Mouse (Mus musculus) forebrain, postnatal 0 days (tissue): Measurements from ENCODE around the gene Pithd1. TPM values are rescaled to one million over a fixed set of nuclear protein-coding genes. Genes with fewer than 3 reads are reported as not detected.
A peak's percentile ranks its signal among the peaks of the same experiment; 100 is the strongest.
"Not testable (repeated sequence)": the region's sequence is repeated elsewhere in the genome, so short reads cannot be mapped to it uniquely, and the experiment has no call there.

Source experiments
- ATAC-seq: fragments of 200-750 bp; cut with Nextera tagmentation; 2 replicates; pipeline ENCODE4 v1.8.0; 2017; ENCODE audit warnings: mild to moderate bottlenecking, moderate library complexity
- DNase-seq: peaks from one replicate; pipeline ENCODE4 v3.0.0-alpha.2; 2015
- H3K27ac ChIP-seq: fragments of 300-500 bp; sonication (generic); 2 replicates; pipeline ENCODE4 v1.5.1; 2014; ENCODE audit warnings: low read depth, mild to moderate bottlenecking, antibody characterized with exemption, low read length, moderate library complexity, mixed read lengths
- H3K27me3 ChIP-seq: fragments of 300-500 bp; sonication (generic); 2 replicates; pipeline ENCODE4 v1.6.1; 2014; ENCODE audit warnings: mild to moderate bottlenecking, low read length, mixed read lengths; ENCODE audit not compliant: insufficient read depth
- H3K36me3 ChIP-seq: fragments of 300-500 bp; sonication (generic); 2 replicates; pipeline ENCODE4 v1.6.1; 2014; ENCODE audit warnings: mild to moderate bottlenecking, moderate library complexity; ENCODE audit not compliant: insufficient read depth
- H3K4me1 ChIP-seq: fragments of 300-500 bp; sonication (generic); 2 replicates; pipeline ENCODE4 v1.6.1; 2014; ENCODE audit warnings: antibody characterized with exemption; ENCODE audit not compliant: insufficient read depth
- H3K4me2 ChIP-seq: fragments of 300-500 bp; sonication (generic); 2 replicates; pipeline ENCODE4 v1.6.1; 2014; ENCODE audit warnings: low read depth, mild to moderate bottlenecking, moderate library complexity
- H3K4me3 ChIP-seq: fragments of 300-500 bp; sonication (generic); 2 replicates; pipeline ENCODE4 v1.5.1; 2014; ENCODE audit warnings: low read depth, low read length, mixed read lengths
- H3K9ac ChIP-seq: fragments of 300-500 bp; sonication (generic); 2 replicates; pipeline ENCODE4 v1.6.1; 2014; ENCODE audit warnings: mild to moderate bottlenecking
- H3K9me3 ChIP-seq: fragments of 300-500 bp; sonication (generic); 2 replicates; pipeline ENCODE4 v1.6.1; 2016; ENCODE audit warnings: low read length
- CTCF ChIP-seq: sonication (generic); IDR thresholded peaks from 2 replicates; pipeline ENCODE4 v1.5.1; 2016; ENCODE audit warnings: antibody characterized with exemption, control low read depth, low read depth
- WGBS: fragments of 180-500 bp; shearing (Covaris S2); extraction: QIAGEN DNeasy Blood & Tissue Kit; methylation state at CpG from one replicate; pipeline ENCODE4 v1.1.7; 2014; 5-methylcytosine and 5-hydroxymethylcytosine counted together
- polyA plus RNA-seq: library from polyadenylated mRNA; unstranded; fragments of >200 nt; fragmentation: Nextera tagmentation; extraction: Ambion mirVana; gene quantifications from 2 replicates; pipeline ENCODE4 v1.2.1, GENCODE M21; 2015
- total RNA-seq: library from RNA; depleted of rRNA; stranded (reverse); fragments of >200 nt; gene quantifications from 2 replicates; pipeline ENCODE4 v1.2.3, GENCODE M21; 2014

Gene Pithd1
- total and polyA plus RNA-seq, 2 experiments from 2014 or later, result 62.8 to 93.3 TPM

- TF ChIP-seq CTCF, result no peak
- peak overlapping the region; percentile 95 for H3K4me2 ChIP-seq
- 6% methylated on average over 23 of the region's 23 CpGs for WGBS
- H3K9ac ChIP-seq, result peak overlapping the region; percentile 91
- H3K4me3 ChIP-seq, result peak overlapping the region; percentile 86
- H3K27ac ChIP-seq, result peak overlapping the region; percentile 81
- H3K27me3 ChIP-seq, result no peaks in the 10 kb centered on the region
- peak; percentile 17 for DNase-seq
- peaks cover 12% of the 10 kb centered on the region; the same call in 1 of the 2 replicates for H3K4me1 ChIP-seq
- no peaks in the 10 kb centered on the region for H3K9me3 ChIP-seq
- peaks cover 8% of the 10 kb centered on the region; the same call in 1 of the 2 replicates for H3K36me3 ChIP-seq
- ATAC-seq, result no peak
Observed at GRCm38 (mm10) chr4:135986301-135986942, 642 bp downstream of the Pithd1 start.

DNA sequence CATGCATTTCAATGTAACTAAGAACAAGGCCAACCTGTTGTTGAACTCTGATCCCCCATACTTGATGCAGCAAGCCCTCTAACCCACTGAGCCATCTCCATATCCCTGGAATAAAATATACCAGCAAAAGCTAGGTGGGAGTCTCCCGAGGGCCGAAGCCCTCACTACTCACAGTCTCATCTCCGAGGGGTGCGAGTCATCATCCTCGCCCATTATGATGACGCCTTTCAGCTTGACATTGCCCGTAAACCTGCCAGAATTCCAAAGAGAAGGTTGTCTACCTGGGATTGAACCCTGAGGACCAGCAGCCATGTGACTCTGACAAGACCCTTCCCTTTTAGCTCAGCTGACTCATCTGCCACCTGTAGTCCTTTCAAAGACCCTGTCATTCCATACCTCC, 1.3 kb downstream of the Pithd1 start:
- Histone ChIP-seq H3K4me2 (peak overlapping the region; percentile 95), H3K4me1 (peaks cover 12% of the 10 kb centered on the region; the same call in 1 of the 2 replicates), H3K9me3 (no peaks in the 10 kb centered on the region), H3K9ac (0 out of 2 replicates have a peak overlapping the region, but pooled peaks have one; percentile 91), H3K27ac (no peak overlapping the region), H3K4me3 (peak overlapping the region; percentile 86), H3K27me3 (no peaks in the 10 kb centered on the region), H3K36me3 (peaks cover 8% of the 10 kb centered on the region; the same call in 1 of the 2 replicates)
- ATAC-seq (no peak), DNase-seq (no peak)
- WGBS, result 91% methylated on average over 7 of the region's 7 CpGs
- no peak for TF ChIP-seq CTCF

DNA sequence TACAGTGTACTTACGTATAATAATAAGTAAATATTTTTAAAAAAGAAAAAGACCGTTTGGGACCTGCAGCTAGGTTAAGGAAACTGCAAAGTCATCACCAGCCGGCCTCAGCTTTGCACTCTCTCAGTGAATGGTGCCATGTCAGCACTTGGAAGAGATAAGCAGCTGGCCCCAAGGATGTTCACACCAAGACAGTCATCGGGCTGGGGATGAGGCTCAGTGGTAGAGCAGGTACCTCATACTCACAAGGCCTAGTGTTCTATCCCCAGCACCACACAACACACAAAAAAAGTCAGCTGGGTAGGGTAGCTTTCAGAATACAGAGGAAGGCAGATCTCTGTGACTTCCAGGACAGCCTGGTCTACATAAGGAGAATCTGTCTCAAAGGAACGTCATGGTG, 1.9 kb downstream of the Pithd1 start:
- WGBS, result 97% methylated on average over 5 of the region's 5 CpGs
- no peaks in the 10 kb centered on the region for H3K9me3 ChIP-seq
- peaks cover 12% of the 10 kb centered on the region; the same call in 1 of the 2 replicates for H3K4me1 ChIP-seq
- peaks cover 8% of the 10 kb centered on the region; the same call in 1 of the 2 replicates for H3K36me3 ChIP-seq
- H3K4me2 ChIP-seq, result no peak overlapping the region
- H3K27me3 ChIP-seq, result no peaks in the 10 kb centered on the region
- ATAC-seq (no peak), DNase-seq (no peak)
- TF ChIP-seq CTCF, result no peak
- no peak overlapping the region for H3K9ac ChIP-seq
- no peak overlapping the region for H3K27ac ChIP-seq
- H3K4me3 ChIP-seq, result no peak overlapping the region

GRCm38 (mm10) chr4:135984556-135984955, 2.5 kb downstream of the Pithd1 start:
- DNase-seq (no peak), ATAC-seq (no peak)
- Histone ChIP-seq H3K4me3 (no peak overlapping the region), H3K36me3 (peaks cover 8% of the 10 kb centered on the region; the same call in 1 of the 2 replicates), H3K27ac (no peak overlapping the region), H3K4me2 (no peak overlapping the region), H3K27me3 (no peaks in the 10 kb centered on the region), H3K9ac (no peak overlapping the region), H3K9me3 (no peaks in the 10 kb centered on the region), H3K4me1 (peaks cover 12% of the 10 kb centered on the region; the same call in 1 of the 2 replicates)
- no peak for TF ChIP-seq CTCF
- 89% methylated on average over 5 of the region's 5 CpGs for WGBS

DNA sequence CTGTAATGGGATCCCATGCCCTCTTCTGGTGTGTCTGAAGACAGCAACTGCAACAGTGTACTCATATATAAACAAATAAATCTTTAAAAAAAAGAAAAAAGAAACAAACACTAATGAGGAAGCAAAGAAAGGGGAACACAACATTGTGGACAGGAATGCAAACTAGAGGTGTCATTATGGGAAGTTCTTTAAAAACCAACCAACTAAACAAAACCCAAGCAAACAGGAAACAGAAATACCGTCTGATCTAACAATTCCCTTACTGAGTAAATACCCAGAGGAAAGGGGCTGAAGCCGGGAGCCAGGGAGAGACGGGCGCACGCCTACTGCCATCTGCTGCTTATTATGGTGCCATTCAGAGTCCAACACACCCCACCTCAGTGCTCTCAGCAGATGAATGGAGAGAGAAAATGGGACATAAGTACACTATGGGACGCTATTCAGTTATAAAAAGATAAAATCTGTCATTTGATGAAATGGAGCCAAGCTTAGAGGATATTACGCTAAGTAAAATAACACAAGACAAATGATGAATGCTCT, 5.5 kb downstream of the Pithd1 start:
- no peak overlapping the region for H3K27ac ChIP-seq

GRCm38 (mm10) chr4:135980223-135980622, 6.8 kb downstream of the Pithd1 start:
- H3K4me1 ChIP-seq, H3K27ac ChIP-seq, H3K9me3 ChIP-seq, H3K4me2 ChIP-seq, H3K9ac ChIP-seq, ATAC-seq, H3K4me3 ChIP-seq, H3K27me3 ChIP-seq, DNase-seq: not testable (repeated sequence)
- H3K36me3 ChIP-seq, result peaks cover 32% of the 10 kb centered on the region
- over 99% methylated on average over 5 of the region's 5 CpGs for WGBS

More for the DNA sequence above, 5.5 kb downstream of the Pithd1 start:
- no peak for TF ChIP-seq CTCF
- peaks cover 21% of the 10 kb centered on the region for H3K36me3 ChIP-seq
- H3K9ac ChIP-seq, result no peak overlapping the region
- peak; percentile 20 for DNase-seq
- no peak overlapping the region for H3K4me2 ChIP-seq
- H3K27me3 ChIP-seq, result no peaks in the 10 kb centered on the region
- ATAC-seq, result peak; percentile 65
- 50% methylated on average over 7 of the region's 7 CpGs for WGBS
- H3K4me3 ChIP-seq, result no peak overlapping the region
- H3K4me1 ChIP-seq, result peaks cover 8% of the 10 kb centered on the region; the same call in 1 of the 2 replicates
- H3K9me3 ChIP-seq, result no peaks in the 10 kb centered on the region

DNA sequence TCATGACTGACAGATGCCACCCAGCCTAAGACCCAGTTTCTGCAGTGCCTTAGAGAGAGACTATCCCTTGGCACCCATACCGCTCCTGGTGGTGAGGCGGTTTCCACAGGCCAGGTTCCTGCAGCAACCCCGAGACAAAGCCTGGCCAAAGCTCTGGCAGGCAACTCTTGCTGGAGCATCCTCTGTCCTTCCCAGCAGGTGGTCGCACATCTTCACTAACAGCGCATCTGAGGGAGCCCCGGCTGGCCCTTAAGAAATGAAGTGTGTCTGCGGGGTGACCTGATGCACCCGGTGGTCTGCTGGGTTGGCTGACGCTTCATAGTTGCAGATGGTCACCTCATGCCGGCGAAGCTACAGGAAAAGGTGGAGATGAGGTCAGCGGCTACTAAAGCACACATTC, 10.9 kb downstream of the Pithd1 start:
- ATAC-seq, result no peak

More for the DNA sequence above, 10.9 kb downstream of the Pithd1 start:
- Histone ChIP-seq H3K27me3 (no peaks in the 10 kb centered on the region), H3K9me3 (no peaks in the 10 kb centered on the region), H3K4me3 (no peak overlapping the region), H3K9ac (no peak overlapping the region), H3K27ac (no peak overlapping the region), H3K36me3 (peaks cover 31% of the 10 kb centered on the region), H3K4me1 (peaks cover 4% of the 10 kb centered on the region; the same call in 1 of the 2 replicates), H3K4me2 (no peak overlapping the region)
- DNase-seq, result no peak
- TF ChIP-seq CTCF, result no peak
- 91% methylated on average over 12 of the region's 12 CpGs for WGBS
